Mouse (Mus musculus): ENCODE measurements around the gene Kcnd3. TPM values are rescaled to one million over a fixed set of nuclear protein-coding genes. Genes with fewer than 3 reads are reported as not detected.

Kcnd3 gene
- polyA plus RNA-seq, 1 experiment from 2014 or later = 0.10 TPM

DNA sequence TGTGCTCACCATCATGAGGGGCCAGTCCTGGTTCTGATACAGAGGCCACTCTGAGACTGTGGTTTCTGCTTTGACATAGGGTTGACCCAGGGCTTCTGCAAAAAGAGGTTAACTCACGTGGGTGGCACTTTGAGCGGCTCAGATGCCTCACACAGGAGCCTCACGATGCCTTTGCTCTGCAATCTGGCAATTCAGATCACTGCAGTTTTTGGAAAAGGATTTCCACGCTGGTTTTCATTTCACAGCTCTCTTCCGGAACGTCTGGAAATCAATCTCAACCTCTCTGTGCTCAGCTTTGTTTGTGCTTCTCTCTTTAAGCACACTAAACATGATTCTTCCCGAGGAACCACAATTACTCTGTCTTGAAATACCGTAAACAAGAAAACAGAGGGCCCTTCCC, 14.4 kb downstream of the Kcnd3 start:
- no peak for DNase-seq
- H3K27me3 ChIP-seq = peaks cover 4% of the 10 kb centered on the region; the same call in 1 of the 2 replicates
- 50% methylated on average over 8 of the region's 8 CpGs for WGBS (ENCODE audit: insufficient replicate concordance)
- no peaks in the 10 kb centered on the region for H3K4me1 ChIP-seq (replicated peaks)
- no peak overlapping the region for H3K4me2 ChIP-seq
- no peak for ATAC-seq (ENCODE audit: low read depth)
- H3K9me3 ChIP-seq (replicated peaks) = no peaks in the 10 kb centered on the region
- H3K4me3 ChIP-seq (replicated peaks) = no peak overlapping the region
- H3K36me3 ChIP-seq = no peaks in the 10 kb centered on the region
- H3K27ac ChIP-seq = no peak overlapping the region
- no peak overlapping the region for H3K9ac ChIP-seq

GRCm38 (mm10) chr3:105472564-105472963, 20.4 kb downstream of the Kcnd3 start:
- no peak overlapping the region for H3K27ac ChIP-seq
- H3K36me3 ChIP-seq = no peaks in the 10 kb centered on the region
- DNase-seq (no peak), ATAC-seq (ENCODE audit: low read depth) (no peak)
- H3K4me1 ChIP-seq (replicated peaks) = no peaks in the 10 kb centered on the region
- 32% methylated on average over 1 of the region's 1 CpGs for WGBS (ENCODE audit: insufficient replicate concordance)
- H3K27me3 ChIP-seq = no peaks in the 10 kb centered on the region
- no peak overlapping the region for H3K4me2 ChIP-seq
- no peak overlapping the region for H3K9ac ChIP-seq
- H3K9me3 ChIP-seq (replicated peaks) = no peaks in the 10 kb centered on the region
- H3K4me3 ChIP-seq (replicated peaks) = no peak overlapping the region

DNA sequence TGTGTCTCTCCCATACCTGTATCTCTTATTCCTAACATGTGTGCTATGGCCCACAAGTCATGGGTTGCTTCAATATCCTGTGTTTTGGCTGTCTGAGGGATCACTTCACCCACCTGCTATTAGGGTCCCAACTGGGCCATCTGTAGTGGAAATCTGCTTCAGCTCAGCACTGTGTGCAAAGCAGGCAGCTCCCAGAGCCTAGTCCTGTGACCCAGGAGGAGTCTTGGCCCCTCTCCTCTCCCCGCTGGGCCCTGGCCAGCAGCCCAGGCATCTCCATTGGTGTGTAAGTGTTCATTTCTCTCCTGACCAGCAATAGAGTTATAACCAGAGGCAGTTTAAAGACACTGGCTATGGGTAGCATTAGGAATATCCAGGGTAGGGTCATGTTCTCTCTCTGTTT, 24.3 kb downstream of the Kcnd3 start:
- Histone ChIP-seq H3K27me3 (no peaks in the 10 kb centered on the region), H3K27ac (no peak overlapping the region), H3K9ac (no peak overlapping the region), H3K4me2 (no peak overlapping the region), H3K4me3 (replicated peaks) (no peak overlapping the region), H3K9me3 (replicated peaks) (no peaks in the 10 kb centered on the region), H3K4me1 (replicated peaks) (no peaks in the 10 kb centered on the region), H3K36me3 (no peaks in the 10 kb centered on the region)
- 59% methylated on average over 1 of the region's 1 CpGs for WGBS (ENCODE audit: insufficient replicate concordance)
- ATAC-seq (ENCODE audit: low read depth) (no peak), DNase-seq (no peak)

DNA sequence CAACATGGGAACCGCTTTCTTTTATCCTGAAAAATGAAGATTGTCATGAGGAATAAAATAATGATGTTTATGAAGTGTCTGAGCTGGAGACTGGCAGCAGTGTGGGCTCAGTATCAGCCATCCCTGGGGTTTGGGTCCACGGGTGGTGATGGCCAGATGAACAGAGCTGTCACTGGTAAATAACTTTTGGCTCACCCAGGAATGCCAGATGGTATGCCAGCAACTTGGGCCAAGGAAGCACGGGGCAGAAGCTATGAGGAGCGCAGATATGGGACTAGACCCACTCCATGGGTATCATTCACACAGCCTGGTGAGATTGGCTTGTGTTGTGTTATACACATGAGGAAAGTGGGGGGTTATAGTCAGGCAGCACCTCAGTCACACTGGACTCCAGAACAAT, 26.7 kb downstream of the Kcnd3 start:
- H3K9me3 ChIP-seq (replicated peaks) = no peaks in the 10 kb centered on the region
- no peak overlapping the region for H3K4me3 ChIP-seq (replicated peaks)
- WGBS (ENCODE audit: insufficient replicate concordance) = 69% methylated on average over 4 of the region's 4 CpGs
- DNase-seq (no peak), ATAC-seq (ENCODE audit: low read depth) (no peak)
- no peaks in the 10 kb centered on the region for H3K36me3 ChIP-seq
- no peaks in the 10 kb centered on the region for H3K4me1 ChIP-seq (replicated peaks)
- H3K27ac ChIP-seq = no peak overlapping the region
- H3K9ac ChIP-seq = no peak overlapping the region
- no peak overlapping the region for H3K4me2 ChIP-seq
- H3K27me3 ChIP-seq = no peaks in the 10 kb centered on the region

- Histone ChIP-seq H3K4me3 (replicated peaks) (no peak overlapping the region), H3K27me3 (no peaks in the 10 kb centered on the region), H3K9ac (no peak overlapping the region), H3K4me2 (no peak overlapping the region), H3K36me3 (no peaks in the 10 kb centered on the region), H3K27ac (no peak overlapping the region), H3K9me3 (replicated peaks) (no peaks in the 10 kb centered on the region), H3K4me1 (replicated peaks) (no peaks in the 10 kb centered on the region)
- DNase-seq = no peak
- no peak for ATAC-seq (ENCODE audit: low read depth)
- WGBS (ENCODE audit: insufficient replicate concordance) = 69% methylated on average over 8 of the region's 8 CpGs
Observed at GRCm38 (mm10) chr3:105481419-105481818, 29.3 kb downstream of the Kcnd3 start.

GRCm38 (mm10) chr3:105483651-105484052, 31.5 kb downstream of the Kcnd3 start:
- H3K4me2 ChIP-seq = no peak overlapping the region

DNA sequence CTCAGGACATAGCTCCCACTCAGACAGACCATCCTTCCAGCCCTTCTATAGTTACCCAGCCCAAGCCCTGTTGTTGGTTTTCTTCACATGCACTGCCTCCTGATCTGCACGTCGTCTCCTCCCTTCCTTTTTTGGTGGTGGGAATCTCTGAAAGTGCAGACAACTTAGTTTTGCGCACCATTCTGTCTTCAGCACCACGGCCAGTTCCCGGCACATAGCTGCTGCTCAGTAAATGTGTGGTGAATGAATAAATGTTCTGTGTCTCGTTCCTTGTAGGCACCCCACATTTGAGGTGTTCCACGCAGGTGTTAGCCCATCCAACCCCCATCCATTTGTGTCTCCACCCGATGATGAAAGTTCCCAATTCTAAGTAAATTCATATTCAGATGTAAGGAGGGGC, 35.0 kb downstream of the Kcnd3 start:
- H3K9me3 ChIP-seq (replicated peaks) = no peaks in the 10 kb centered on the region
- WGBS (ENCODE audit: insufficient replicate concordance) = 26% methylated on average over 8 of the region's 8 CpGs
- H3K9ac ChIP-seq = no peak overlapping the region
- no peak overlapping the region for H3K27ac ChIP-seq
- H3K4me2 ChIP-seq = no peak overlapping the region
- DNase-seq (no peak), ATAC-seq (ENCODE audit: low read depth) (no peak)
- no peaks in the 10 kb centered on the region for H3K27me3 ChIP-seq
- H3K36me3 ChIP-seq = no peaks in the 10 kb centered on the region
- no peaks in the 10 kb centered on the region for H3K4me1 ChIP-seq (replicated peaks)
- H3K4me3 ChIP-seq (replicated peaks) = no peak overlapping the region

More at GRCm38 (mm10) chr3:105483651-105484052, 31.5 kb downstream of the Kcnd3 start:
- H3K4me1 ChIP-seq (replicated peaks) = no peaks in the 10 kb centered on the region
- DNase-seq (no peak), ATAC-seq (ENCODE audit: low read depth) (no peak)
- WGBS (ENCODE audit: insufficient replicate concordance) = 68% methylated on average over 13 of the region's 13 CpGs
- no peaks in the 10 kb centered on the region for H3K9me3 ChIP-seq (replicated peaks)
- H3K27me3 ChIP-seq = no peaks in the 10 kb centered on the region
- no peak overlapping the region for H3K9ac ChIP-seq
- H3K27ac ChIP-seq = no peak overlapping the region
- H3K4me3 ChIP-seq (replicated peaks) = no peak overlapping the region
- H3K36me3 ChIP-seq = no peaks in the 10 kb centered on the region

- Histone ChIP-seq H3K27me3 (no peaks in the 10 kb centered on the region), H3K4me1 (replicated peaks) (no peaks in the 10 kb centered on the region), H3K4me3 (replicated peaks) (no peak overlapping the region), H3K9me3 (replicated peaks) (no peaks in the 10 kb centered on the region), H3K36me3 (no peaks in the 10 kb centered on the region), H3K4me2 (no peak overlapping the region), H3K27ac (no peak overlapping the region), H3K9ac (no peak overlapping the region)
- no peak for ATAC-seq (ENCODE audit: low read depth)
- no peak for DNase-seq
- 20% methylated on average over 4 of the region's 4 CpGs for WGBS (ENCODE audit: insufficient replicate concordance)
Observed at GRCm38 (mm10) chr3:105489607-105490006, 37.5 kb downstream of the Kcnd3 start.

DNA sequence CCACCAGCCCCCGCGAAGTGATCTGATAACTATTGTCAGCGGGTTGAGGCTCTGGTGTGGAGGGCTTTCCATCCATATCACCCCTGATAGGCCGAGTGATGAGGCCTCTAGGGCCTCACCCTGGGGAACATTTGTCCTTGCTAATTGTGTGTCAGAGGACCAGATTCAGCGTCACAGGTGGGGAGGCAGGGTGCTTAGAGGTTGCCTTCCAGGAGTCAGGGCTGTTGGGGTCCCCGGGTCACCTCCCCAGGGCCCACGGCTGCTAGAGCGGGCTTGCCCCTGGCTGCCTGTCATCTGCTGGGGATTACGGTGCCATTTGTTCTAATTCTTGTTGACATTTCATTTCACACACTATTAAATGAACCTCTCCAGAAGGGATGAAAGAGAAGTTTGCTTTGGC, 42.8 kb downstream of the Kcnd3 start:
- no peak for DNase-seq
- Histone ChIP-seq H3K27ac (no peak overlapping the region), H3K9ac (no peak overlapping the region), H3K9me3 (replicated peaks) (no peaks in the 10 kb centered on the region), H3K4me1 (replicated peaks) (no peaks in the 10 kb centered on the region), H3K27me3 (no peaks in the 10 kb centered on the region), H3K4me3 (replicated peaks) (no peak overlapping the region), H3K4me2 (no peak overlapping the region), H3K36me3 (no peaks in the 10 kb centered on the region)
- WGBS (ENCODE audit: insufficient replicate concordance) = 33% methylated on average over 9 of the region's 9 CpGs
- ATAC-seq (ENCODE audit: low read depth) = no peak

DNA sequence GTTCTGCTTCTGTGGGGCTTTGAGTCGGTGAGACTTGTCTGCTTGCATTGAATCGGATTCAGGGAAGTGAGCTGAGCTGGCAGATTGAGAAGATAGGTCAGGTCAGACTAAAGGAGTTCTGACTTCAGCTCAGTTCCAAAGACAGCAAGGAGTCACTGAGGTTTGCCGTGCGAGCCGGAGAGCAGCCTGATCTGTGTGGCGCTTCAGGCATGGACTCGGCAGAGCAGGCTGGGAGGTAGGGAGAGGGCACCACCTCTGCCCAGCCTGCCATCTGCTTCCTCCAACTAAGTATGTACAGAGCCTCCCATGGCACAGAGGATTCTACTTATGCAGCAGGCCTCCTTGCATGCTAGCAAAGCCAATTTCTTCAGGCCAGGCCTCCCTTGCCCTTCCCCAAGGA, 44.1 kb downstream of the Kcnd3 start:
- H3K36me3 ChIP-seq = no peaks in the 10 kb centered on the region
- DNase-seq = no peak
- ATAC-seq (ENCODE audit: low read depth) = no peak
- H3K9me3 ChIP-seq (replicated peaks) = no peaks in the 10 kb centered on the region
- H3K4me1 ChIP-seq (replicated peaks) = no peaks in the 10 kb centered on the region
- H3K4me2 ChIP-seq = no peak overlapping the region
- 66% methylated on average over 7 of the region's 7 CpGs for WGBS (ENCODE audit: insufficient replicate concordance)
- H3K27me3 ChIP-seq = no peaks in the 10 kb centered on the region
- H3K9ac ChIP-seq = no peak overlapping the region
- no peak overlapping the region for H3K27ac ChIP-seq
- no peak overlapping the region for H3K4me3 ChIP-seq (replicated peaks)

- Histone ChIP-seq H3K9ac (no peak overlapping the region), H3K27ac (no peak overlapping the region), H3K27me3 (no peaks in the 10 kb centered on the region), H3K4me2 (no peak overlapping the region), H3K4me1 (replicated peaks) (no peaks in the 10 kb centered on the region), H3K4me3 (replicated peaks) (no peak overlapping the region), H3K36me3 (no peaks in the 10 kb centered on the region), H3K9me3 (replicated peaks) (no peaks in the 10 kb centered on the region)
- ATAC-seq (ENCODE audit: low read depth) = no peak
- 61% methylated on average over 5 of the region's 5 CpGs for WGBS (ENCODE audit: insufficient replicate concordance)
- no peak for DNase-seq
Observed at GRCm38 (mm10) chr3:105496935-105497334, 44.8 kb downstream of the Kcnd3 start.

GRCm38 (mm10) chr3:105501071-105501470, 48.9 kb downstream of the Kcnd3 start:
- Histone ChIP-seq H3K36me3 (no peaks in the 10 kb centered on the region), H3K4me3 (replicated peaks) (no peak overlapping the region), H3K27me3 (no peaks in the 10 kb centered on the region), H3K4me1 (replicated peaks) (no peaks in the 10 kb centered on the region), H3K4me2 (no peak overlapping the region), H3K9me3 (replicated peaks) (no peaks in the 10 kb centered on the region), H3K27ac (no peak overlapping the region), H3K9ac (no peak overlapping the region)
- ATAC-seq (ENCODE audit: low read depth) (no peak), DNase-seq (no peak)
- WGBS (ENCODE audit: insufficient replicate concordance) = 53% methylated on average over 1 of the region's 1 CpGs
